Mouse (Mus musculus): ENCODE measurements around the gene Slc22a23. TPM values are rescaled to one million over a fixed set of nuclear protein-coding genes. Genes with fewer than 3 reads are reported as not detected.
A peak's percentile ranks its signal among the peaks of the same experiment; 100 is the strongest.

The Slc22a23 gene
- polyA plus RNA-seq, 1 experiment = not detected

GRCm38 (mm10) chr13:34346748-34347147 lies 1.8 kb upstream of the Slc22a23 start:
- TF ChIP-seq POLR2A (IDR thresholded peaks at IDR 0.05; ENCODE audit: insufficient read depth, low read depth, low read length) (no peak), CTCF (IDR thresholded peaks at IDR 0.05; ENCODE audit: insufficient read depth, low read depth, low read length) (no peak)
- no peak overlapping the region for H3K4me3 ChIP-seq (ENCODE audit: insufficient read depth, low read depth, low read length)
- peaks cover 20% of the 10 kb centered on the region for H3K4me1 ChIP-seq (ENCODE audit: control insufficient read depth, insufficient read depth, low read length)
- H3K27ac ChIP-seq (ENCODE audit: insufficient read depth, low read depth, low read length) = no peak overlapping the region
- 86% methylated on average over 4 of the region's 4 CpGs for WGBS

- 72% methylated on average over 7 of the region's 7 CpGs for WGBS
- H3K4me3 ChIP-seq (ENCODE audit: insufficient read depth, low read depth, low read length) = no peak overlapping the region
- no peak overlapping the region for H3K27ac ChIP-seq (ENCODE audit: insufficient read depth, low read depth, low read length)
- TF ChIP-seq CTCF (IDR thresholded peaks at IDR 0.05; ENCODE audit: insufficient read depth, low read depth, low read length) (no peak), POLR2A (IDR thresholded peaks at IDR 0.05; ENCODE audit: insufficient read depth, low read depth, low read length) (no peak)
- peaks cover 20% of the 10 kb centered on the region for H3K4me1 ChIP-seq (ENCODE audit: control insufficient read depth, insufficient read depth, low read length)
These were observed 1.3 kb upstream of the Slc22a23 start for GRCm38 (mm10) chr13:34346238-34346637.

- TF ChIP-seq CTCF (IDR thresholded peaks at IDR 0.05; ENCODE audit: insufficient read depth, low read depth, low read length) (no peak), POLR2A (IDR thresholded peaks at IDR 0.05; ENCODE audit: insufficient read depth, low read depth, low read length) (no peak)
- WGBS = under 1% methylated on average over 96 of the region's 101 CpGs
These were observed 430 bp downstream of the Slc22a23 start for GRCm38 (mm10) chr13:34344376-34345127.

GRCm38 (mm10) chr13:34343719-34344375 lies 1.1 kb downstream of the Slc22a23 start:
- 2% methylated on average over 31 of the region's 31 CpGs for WGBS
- peaks cover 20% of the 10 kb centered on the region for H3K4me1 ChIP-seq (ENCODE audit: control insufficient read depth, insufficient read depth, low read length)
- peak overlapping the region; percentile 83 for H3K4me3 ChIP-seq (ENCODE audit: insufficient read depth, low read depth, low read length)
- no peak overlapping the region for H3K27ac ChIP-seq (ENCODE audit: insufficient read depth, low read depth, low read length)
- TF ChIP-seq CTCF (IDR thresholded peaks at IDR 0.05; ENCODE audit: insufficient read depth, low read depth, low read length) (no peak), POLR2A (IDR thresholded peaks at IDR 0.05; ENCODE audit: insufficient read depth, low read depth, low read length) (no peak)

More at GRCm38 (mm10) chr13:34344376-34345127, 430 bp downstream of the Slc22a23 start:
- Histone ChIP-seq H3K4me3 (ENCODE audit: insufficient read depth, low read depth, low read length) (peak overlapping the region; percentile 83), H3K27ac (ENCODE audit: insufficient read depth, low read depth, low read length) (no peak overlapping the region), H3K4me1 (ENCODE audit: control insufficient read depth, insufficient read depth, low read length) (peaks cover 20% of the 10 kb centered on the region)

GRCm38 (mm10) chr13:34342286-34342890 lies 2.6 kb downstream of the Slc22a23 start:
- Histone ChIP-seq H3K4me3 (ENCODE audit: insufficient read depth, low read depth, low read length) (no peak overlapping the region), H3K4me1 (ENCODE audit: control insufficient read depth, insufficient read depth, low read length) (peaks cover 20% of the 10 kb centered on the region), H3K27ac (ENCODE audit: insufficient read depth, low read depth, low read length) (no peak overlapping the region)
- TF ChIP-seq POLR2A (IDR thresholded peaks at IDR 0.05; ENCODE audit: insufficient read depth, low read depth, low read length) (no peak), CTCF (IDR thresholded peaks at IDR 0.05; ENCODE audit: insufficient read depth, low read depth, low read length) (no peak)
- WGBS = 44% methylated on average over 6 of the region's 6 CpGs

GRCm38 (mm10) chr13:34336895-34337294 lies 8.1 kb downstream of the Slc22a23 start:
- no peak for TF ChIP-seq CTCF (IDR thresholded peaks at IDR 0.05; ENCODE audit: insufficient read depth, low read depth, low read length)
- TF ChIP-seq POLR2A (IDR thresholded peaks at IDR 0.05; ENCODE audit: insufficient read depth, low read depth, low read length) = no peak
- 93% methylated on average over 1 of the region's 1 CpGs for WGBS
- H3K4me1 ChIP-seq (ENCODE audit: control insufficient read depth, insufficient read depth, low read length) = no peaks in the 10 kb centered on the region
- H3K4me3 ChIP-seq (ENCODE audit: insufficient read depth, low read depth, low read length) = no peak overlapping the region
- no peak overlapping the region for H3K27ac ChIP-seq (ENCODE audit: insufficient read depth, low read depth, low read length)

GRCm38 (mm10) chr13:34334847-34335246 lies 10.1 kb downstream of the Slc22a23 start:
- no peak overlapping the region for H3K4me3 ChIP-seq (ENCODE audit: insufficient read depth, low read depth, low read length)
- no peaks in the 10 kb centered on the region for H3K4me1 ChIP-seq (ENCODE audit: control insufficient read depth, insufficient read depth, low read length)
- TF ChIP-seq POLR2A (IDR thresholded peaks at IDR 0.05; ENCODE audit: insufficient read depth, low read depth, low read length) (no peak), CTCF (IDR thresholded peaks at IDR 0.05; ENCODE audit: insufficient read depth, low read depth, low read length) (no peak)
- no peak overlapping the region for H3K27ac ChIP-seq (ENCODE audit: insufficient read depth, low read depth, low read length)
- 98% methylated on average over 2 of the region's 2 CpGs for WGBS

GRCm38 (mm10) chr13:34332762-34333161 lies 12.2 kb downstream of the Slc22a23 start:
- H3K4me1 ChIP-seq (ENCODE audit: control insufficient read depth, insufficient read depth, low read length) = no peaks in the 10 kb centered on the region
- WGBS = 52% methylated on average over 7 of the region's 7 CpGs
- no peak overlapping the region for H3K4me3 ChIP-seq (ENCODE audit: insufficient read depth, low read depth, low read length)
- TF ChIP-seq POLR2A (IDR thresholded peaks at IDR 0.05; ENCODE audit: insufficient read depth, low read depth, low read length) (no peak), CTCF (IDR thresholded peaks at IDR 0.05; ENCODE audit: insufficient read depth, low read depth, low read length) (no peak)
- H3K27ac ChIP-seq (ENCODE audit: insufficient read depth, low read depth, low read length) = no peak overlapping the region
